Mouse (Mus musculus): Measurements from ENCODE around the gene Ntm. TPM values are rescaled to one million over a fixed set of nuclear protein-coding genes. Genes with fewer than 3 reads are reported as not detected.

Gene Ntm
- polyA plus RNA-seq, 1 experiment from 2014 or later, result 30.6 TPM

DNA sequence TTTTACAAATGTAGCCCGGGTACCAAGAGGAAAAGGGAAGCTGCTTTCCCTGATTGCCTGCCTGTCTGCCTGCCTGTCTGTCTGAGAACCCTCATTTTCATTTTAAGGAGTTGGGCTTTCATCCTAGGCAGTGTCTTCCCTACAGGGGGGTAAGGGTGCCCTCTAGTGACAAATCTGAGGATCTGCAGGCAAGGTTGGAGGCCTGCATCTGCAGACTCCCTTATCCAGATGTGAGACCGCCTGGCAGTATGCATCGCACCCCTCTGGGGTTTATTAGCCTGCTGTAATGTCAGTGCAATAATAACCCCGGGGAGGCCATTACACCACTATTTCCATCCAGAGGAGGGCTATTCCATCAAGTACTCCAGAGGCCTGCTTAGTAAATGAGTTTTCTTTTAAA, 312.3 kb downstream of the Ntm start:
- Histone ChIP-seq H3K4me2 (replicated peaks; ENCODE audit: low read depth, low read length) (no peak overlapping the region), H3K36me3 (ENCODE audit: control insufficient read depth, insufficient read depth, low read length) (no peaks in the 10 kb centered on the region), H3K27ac (ENCODE audit: low read depth, low read length) (no peak overlapping the region), H3K27me3 (ENCODE audit: control insufficient read depth, insufficient read depth, low read length) (no peaks in the 10 kb centered on the region), H3K9ac (ENCODE audit: low read depth, low read length) (no peak overlapping the region), H3K4me1 (replicated peaks; ENCODE audit: control insufficient read depth, insufficient read depth, low read length) (peaks cover 4% of the 10 kb centered on the region; the same call in 1 of the 2 replicates), H3K4me3 (ENCODE audit: low read depth, low read length) (no peak overlapping the region), H3K9me3 (ENCODE audit: control insufficient read depth, low read length) (no peaks in the 10 kb centered on the region)
- 26% methylated on average over 4 of the region's 4 CpGs for WGBS
- no peak; the same call in 1 of the 2 replicates for ATAC-seq (ENCODE audit: low FRiP score)
- DNase-seq (ENCODE audit: low spot score), result peak; percentile 74

DNA sequence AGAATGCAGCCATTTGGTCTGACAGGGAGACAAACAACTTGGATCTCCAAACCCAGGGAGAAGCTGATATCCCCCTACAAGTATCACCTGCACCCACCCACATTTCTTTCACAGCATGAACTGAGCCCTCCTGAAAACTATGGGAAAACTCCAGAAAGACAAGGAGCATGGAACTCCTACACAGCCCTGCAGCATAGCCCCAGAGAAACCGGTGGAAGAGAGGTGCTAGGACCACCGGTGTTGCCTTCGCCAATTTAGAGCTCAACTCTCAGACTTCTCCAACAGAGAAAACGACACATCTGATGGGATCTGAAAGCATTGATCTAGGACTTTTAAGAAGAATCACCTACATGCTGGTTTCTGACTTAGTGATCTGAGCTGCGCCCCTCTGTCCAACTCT, 312.7 kb downstream of the Ntm start:
- WGBS, result 73% methylated on average over 5 of the region's 5 CpGs
- H3K4me1 ChIP-seq (replicated peaks; ENCODE audit: control insufficient read depth, insufficient read depth, low read length), result peaks cover 4% of the 10 kb centered on the region; the same call in 1 of the 2 replicates
- no peaks in the 10 kb centered on the region for H3K9me3 ChIP-seq (ENCODE audit: control insufficient read depth, low read length)

DNA sequence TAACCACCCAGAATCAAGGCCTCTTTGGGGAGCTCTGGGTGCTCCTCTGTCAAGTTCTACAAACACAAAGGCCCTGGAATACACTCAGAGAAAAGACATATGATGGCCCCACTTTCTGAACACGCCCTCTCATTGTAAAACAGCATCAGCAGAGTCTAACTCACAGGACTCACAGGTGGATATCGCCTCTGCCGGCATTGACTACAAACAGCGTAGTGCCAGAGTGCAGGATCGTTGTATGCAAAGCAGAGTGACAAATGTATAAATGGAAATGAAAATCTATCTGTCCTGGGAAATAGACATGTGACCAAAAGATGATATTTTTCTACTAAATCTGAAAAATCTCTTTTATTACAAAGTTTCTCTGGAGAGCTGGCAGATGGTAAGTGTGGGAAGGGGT, 314.7 kb downstream of the Ntm start:
- DNase-seq (ENCODE audit: low spot score), result no peak
- Histone ChIP-seq H3K9me3 (ENCODE audit: control insufficient read depth, low read length) (no peaks in the 10 kb centered on the region), H3K9ac (ENCODE audit: low read depth, low read length) (no peak overlapping the region), H3K4me1 (replicated peaks; ENCODE audit: control insufficient read depth, insufficient read depth, low read length) (no peaks in the 10 kb centered on the region; the same call in 1 of the 2 replicates), H3K4me3 (ENCODE audit: low read depth, low read length) (no peak overlapping the region), H3K36me3 (ENCODE audit: control insufficient read depth, insufficient read depth, low read length) (no peaks in the 10 kb centered on the region), H3K27me3 (ENCODE audit: control insufficient read depth, insufficient read depth, low read length) (no peaks in the 10 kb centered on the region), H3K4me2 (replicated peaks; ENCODE audit: low read depth, low read length) (no peak overlapping the region), H3K27ac (ENCODE audit: low read depth, low read length) (no peak overlapping the region)
- no peak for ATAC-seq (ENCODE audit: low FRiP score)
- 91% methylated on average over 5 of the region's 5 CpGs for WGBS

More for the DNA sequence above, 312.7 kb downstream of the Ntm start:
- Histone ChIP-seq H3K36me3 (ENCODE audit: control insufficient read depth, insufficient read depth, low read length) (no peaks in the 10 kb centered on the region), H3K27me3 (ENCODE audit: control insufficient read depth, insufficient read depth, low read length) (no peaks in the 10 kb centered on the region), H3K27ac (ENCODE audit: low read depth, low read length) (no peak overlapping the region), H3K4me2 (replicated peaks; ENCODE audit: low read depth, low read length) (no peak overlapping the region), H3K4me3 (ENCODE audit: low read depth, low read length) (no peak overlapping the region), H3K9ac (ENCODE audit: low read depth, low read length) (no peak overlapping the region)
- DNase-seq (ENCODE audit: low spot score), result no peak
- ATAC-seq (ENCODE audit: low FRiP score), result no peak

DNA sequence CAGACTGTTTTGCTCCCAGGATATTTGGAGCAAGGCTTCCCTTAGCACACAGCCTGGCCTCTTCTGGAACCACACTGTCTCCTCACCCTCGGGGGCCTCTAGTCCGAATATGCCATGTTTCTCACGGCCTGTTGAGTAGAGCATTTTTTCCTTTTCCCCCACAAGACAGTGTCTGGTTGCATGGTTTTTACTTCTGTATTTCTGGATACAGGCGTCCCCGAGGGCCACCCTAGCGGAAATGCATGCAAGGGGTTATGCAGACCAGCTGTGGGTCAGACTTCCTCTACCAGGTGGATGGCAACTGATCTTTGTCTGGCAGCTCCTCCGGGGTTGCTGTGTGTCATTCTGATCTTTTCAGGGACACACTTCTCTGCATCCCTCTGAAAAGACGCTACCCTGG, 315.2 kb downstream of the Ntm start:
- H3K4me3 ChIP-seq (ENCODE audit: low read depth, low read length), result no peak overlapping the region
- H3K4me1 ChIP-seq (replicated peaks; ENCODE audit: control insufficient read depth, insufficient read depth, low read length), result no peaks in the 10 kb centered on the region; the same call in 1 of the 2 replicates
- H3K36me3 ChIP-seq (ENCODE audit: control insufficient read depth, insufficient read depth, low read length), result no peaks in the 10 kb centered on the region
- H3K9me3 ChIP-seq (ENCODE audit: control insufficient read depth, low read length), result no peaks in the 10 kb centered on the region
- no peak overlapping the region for H3K4me2 ChIP-seq (replicated peaks; ENCODE audit: low read depth, low read length)
- ATAC-seq (ENCODE audit: low FRiP score) (no peak), DNase-seq (ENCODE audit: low spot score) (no peak)
- H3K27me3 ChIP-seq (ENCODE audit: control insufficient read depth, insufficient read depth, low read length), result no peaks in the 10 kb centered on the region
- no peak overlapping the region for H3K27ac ChIP-seq (ENCODE audit: low read depth, low read length)
- WGBS, result 59% methylated on average over 8 of the region's 8 CpGs
- no peak overlapping the region for H3K9ac ChIP-seq (ENCODE audit: low read depth, low read length)

DNA sequence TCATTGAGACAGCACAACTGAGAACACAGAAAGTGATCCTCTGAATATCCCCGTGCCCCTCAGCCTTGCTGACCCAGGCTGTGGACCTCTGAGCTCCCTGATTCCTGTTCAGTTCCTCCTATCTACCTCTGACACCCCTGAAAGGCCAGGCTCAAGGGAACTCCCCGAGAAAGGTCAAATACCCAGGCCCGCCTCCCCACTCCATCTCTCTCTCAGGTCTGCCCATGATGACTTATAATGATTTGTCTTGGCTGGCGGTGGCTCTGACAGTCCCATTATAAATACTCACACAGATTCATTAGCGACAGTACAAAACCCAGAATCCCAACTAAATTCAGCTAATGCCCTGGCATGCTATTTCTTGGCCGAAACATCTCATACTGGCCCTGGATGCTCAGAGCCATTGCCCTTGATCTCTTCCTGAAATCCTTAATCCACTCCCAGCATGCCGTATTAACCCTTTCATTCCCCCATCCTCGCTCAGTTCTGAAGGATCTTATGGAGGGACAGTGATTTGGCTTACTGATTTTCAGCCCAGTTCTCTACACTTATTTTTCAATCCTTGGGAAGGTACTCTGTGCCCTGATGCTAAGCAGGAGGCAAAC, 317.0 kb downstream of the Ntm start:
- H3K4me1 ChIP-seq (replicated peaks; ENCODE audit: control insufficient read depth, insufficient read depth, low read length), result no peaks in the 10 kb centered on the region; the same call in 1 of the 2 replicates
- H3K4me2 ChIP-seq (replicated peaks; ENCODE audit: low read depth, low read length), result no peak overlapping the region
- no peak overlapping the region for H3K27ac ChIP-seq (ENCODE audit: low read depth, low read length)
- H3K4me3 ChIP-seq (ENCODE audit: low read depth, low read length), result no peak overlapping the region
- H3K36me3 ChIP-seq (ENCODE audit: control insufficient read depth, insufficient read depth, low read length), result no peaks in the 10 kb centered on the region
- DNase-seq (ENCODE audit: low spot score) (no peak), ATAC-seq (ENCODE audit: low FRiP score) (no peak)
- H3K9me3 ChIP-seq (ENCODE audit: control insufficient read depth, low read length), result no peaks in the 10 kb centered on the region
- no peaks in the 10 kb centered on the region for H3K27me3 ChIP-seq (ENCODE audit: control insufficient read depth, insufficient read depth, low read length)
- H3K9ac ChIP-seq (ENCODE audit: low read depth, low read length), result no peak overlapping the region
- 45% methylated on average over 8 of the region's 8 CpGs for WGBS

DNA sequence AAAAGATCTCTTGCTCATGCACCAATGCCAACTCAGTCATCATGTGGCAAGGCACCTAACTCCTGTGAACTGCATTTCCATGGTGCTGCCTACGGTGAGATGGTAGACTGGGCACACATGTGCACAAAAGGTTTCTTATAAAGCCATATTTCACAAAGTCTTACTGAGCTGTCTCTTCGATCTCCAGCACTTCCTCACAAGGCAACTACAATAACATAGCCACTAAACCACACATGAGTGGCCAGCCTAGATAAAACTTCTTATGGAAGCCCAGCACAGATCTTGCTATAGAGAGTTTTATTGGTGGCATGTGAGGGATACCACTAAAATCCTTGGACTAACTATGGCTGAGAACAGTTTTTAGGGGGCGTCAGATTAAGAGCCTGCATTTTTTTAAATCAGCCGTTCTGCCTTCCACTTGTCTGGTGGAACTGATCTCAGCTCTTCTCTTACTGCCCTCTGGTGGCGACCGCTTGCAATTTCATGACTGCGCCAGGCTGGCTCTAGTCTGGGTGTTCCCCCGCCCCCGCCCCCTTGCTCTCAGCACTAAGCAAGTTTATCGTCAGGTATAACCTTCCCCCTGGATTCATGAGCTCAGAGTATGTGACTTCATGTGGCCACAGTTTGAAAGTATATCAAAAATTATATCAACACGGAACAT, 319.8 kb downstream of the Ntm start:
- ATAC-seq (ENCODE audit: low FRiP score), result no peak
- Histone ChIP-seq H3K9me3 (ENCODE audit: control insufficient read depth, low read length) (no peaks in the 10 kb centered on the region), H3K9ac (ENCODE audit: low read depth, low read length) (no peak overlapping the region), H3K36me3 (ENCODE audit: control insufficient read depth, insufficient read depth, low read length) (no peaks in the 10 kb centered on the region), H3K27me3 (ENCODE audit: control insufficient read depth, insufficient read depth, low read length) (no peaks in the 10 kb centered on the region), H3K4me1 (replicated peaks; ENCODE audit: control insufficient read depth, insufficient read depth, low read length) (no peaks in the 10 kb centered on the region; the same call in 1 of the 2 replicates), H3K4me3 (ENCODE audit: low read depth, low read length) (no peak overlapping the region), H3K4me2 (replicated peaks; ENCODE audit: low read depth, low read length) (no peak overlapping the region), H3K27ac (ENCODE audit: low read depth, low read length) (no peak overlapping the region)
- DNase-seq (ENCODE audit: low spot score), result peak; percentile 88
- WGBS, result 21% methylated on average over 11 of the region's 11 CpGs

DNA sequence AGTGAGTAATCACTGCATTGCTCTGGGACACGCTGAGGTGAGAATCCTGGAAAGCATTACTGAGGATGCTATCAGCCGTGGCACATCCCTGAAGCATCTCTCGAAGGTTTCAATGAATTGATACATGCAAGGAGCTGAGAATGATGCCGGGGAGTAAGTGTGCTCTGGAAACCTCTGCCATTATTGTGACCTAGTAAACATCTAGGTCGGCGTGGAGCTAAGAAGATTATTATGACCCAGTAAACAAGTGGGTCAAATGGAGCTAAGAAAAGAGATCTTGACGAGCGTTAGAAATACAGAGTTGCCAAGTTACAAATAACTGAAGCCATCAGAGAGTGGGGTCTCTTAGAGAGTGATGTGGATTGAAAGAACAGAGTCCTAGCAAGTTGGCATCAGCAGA, 325.6 kb downstream of the Ntm start:
- Histone ChIP-seq H3K36me3 (ENCODE audit: control insufficient read depth, insufficient read depth, low read length) (no peaks in the 10 kb centered on the region), H3K9me3 (ENCODE audit: control insufficient read depth, low read length) (no peaks in the 10 kb centered on the region), H3K4me3 (ENCODE audit: low read depth, low read length) (no peak overlapping the region), H3K4me2 (replicated peaks; ENCODE audit: low read depth, low read length) (no peak overlapping the region), H3K4me1 (replicated peaks; ENCODE audit: control insufficient read depth, insufficient read depth, low read length) (no peaks in the 10 kb centered on the region), H3K27me3 (ENCODE audit: control insufficient read depth, insufficient read depth, low read length) (no peaks in the 10 kb centered on the region), H3K9ac (ENCODE audit: low read depth, low read length) (no peak overlapping the region), H3K27ac (ENCODE audit: low read depth, low read length) (no peak overlapping the region)
- ATAC-seq (ENCODE audit: low FRiP score) (no peak), DNase-seq (ENCODE audit: low spot score) (no peak)
- 89% methylated on average over 8 of the region's 8 CpGs for WGBS

DNA sequence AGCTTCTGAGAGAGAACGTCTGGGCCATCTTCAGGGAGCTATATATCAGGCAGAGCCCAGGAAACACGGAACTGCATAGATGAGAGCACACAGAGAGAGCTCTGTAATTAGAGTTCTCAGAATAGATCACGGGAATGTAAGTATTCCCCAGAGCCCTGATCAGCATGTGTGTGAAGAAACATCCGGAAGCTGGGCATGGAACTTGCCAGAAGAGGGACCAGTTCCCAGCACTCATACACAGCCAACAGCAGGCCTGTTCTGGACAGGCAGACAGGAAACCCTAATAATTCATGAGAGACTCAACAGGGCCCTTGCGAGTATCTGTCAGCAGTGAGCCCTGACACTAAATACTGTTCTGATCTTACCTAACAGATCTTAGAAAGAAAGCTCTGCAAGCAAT, 345.8 kb downstream of the Ntm start:
- WGBS, result 78% methylated on average over 5 of the region's 5 CpGs
- ATAC-seq (ENCODE audit: low FRiP score), result no peak
- no peaks in the 10 kb centered on the region for H3K4me1 ChIP-seq (replicated peaks; ENCODE audit: control insufficient read depth, insufficient read depth, low read length)

DNA sequence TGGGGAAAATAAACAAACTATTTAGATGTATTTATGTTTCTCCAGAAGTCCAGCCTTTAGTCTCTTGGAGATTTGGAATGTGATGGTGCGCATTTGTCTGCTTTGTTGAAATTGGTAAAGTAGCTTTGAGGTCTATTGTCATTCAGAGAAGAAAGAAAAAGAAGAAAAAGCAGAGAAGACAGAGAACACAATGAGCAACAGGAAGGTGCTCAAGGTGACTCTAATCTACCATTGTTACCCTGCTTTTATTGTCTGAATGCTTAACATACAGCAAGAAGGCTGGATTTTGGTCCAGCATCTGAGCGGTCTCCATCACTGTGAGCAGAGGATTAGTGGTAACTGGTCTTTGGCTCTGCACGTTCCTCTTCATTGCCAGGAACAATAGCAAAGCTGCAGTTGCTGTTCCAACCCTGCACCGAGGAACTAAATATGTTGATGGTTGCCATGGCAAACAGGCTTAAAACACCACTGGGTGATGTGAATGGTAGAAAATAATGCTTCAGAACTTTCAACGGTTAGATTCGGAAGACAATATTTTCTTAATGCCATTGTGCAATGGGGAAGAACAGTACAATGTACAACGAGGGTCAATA, 350.8 kb downstream of the Ntm start:
- H3K9me3 ChIP-seq (ENCODE audit: control insufficient read depth, low read length), result no peaks in the 10 kb centered on the region
- no peak overlapping the region for H3K4me2 ChIP-seq (replicated peaks; ENCODE audit: low read depth, low read length)
- ATAC-seq (ENCODE audit: low FRiP score), result no peak
- DNase-seq (ENCODE audit: low spot score), result no peak
- H3K9ac ChIP-seq (ENCODE audit: low read depth, low read length), result no peak overlapping the region
- 74% methylated on average over 7 of the region's 7 CpGs for WGBS
- no peaks in the 10 kb centered on the region for H3K27me3 ChIP-seq (ENCODE audit: control insufficient read depth, insufficient read depth, low read length)
- H3K36me3 ChIP-seq (ENCODE audit: control insufficient read depth, insufficient read depth, low read length), result no peaks in the 10 kb centered on the region
- no peak overlapping the region for H3K27ac ChIP-seq (ENCODE audit: low read depth, low read length)
- no peak overlapping the region for H3K4me3 ChIP-seq (ENCODE audit: low read depth, low read length)
- no peaks in the 10 kb centered on the region for H3K4me1 ChIP-seq (replicated peaks; ENCODE audit: control insufficient read depth, insufficient read depth, low read length)

More for the DNA sequence above, 345.8 kb downstream of the Ntm start:
- Histone ChIP-seq H3K9me3 (ENCODE audit: control insufficient read depth, low read length) (no peaks in the 10 kb centered on the region), H3K4me3 (ENCODE audit: low read depth, low read length) (no peak overlapping the region), H3K9ac (ENCODE audit: low read depth, low read length) (no peak overlapping the region), H3K36me3 (ENCODE audit: control insufficient read depth, insufficient read depth, low read length) (no peaks in the 10 kb centered on the region), H3K27ac (ENCODE audit: low read depth, low read length) (no peak overlapping the region), H3K4me2 (replicated peaks; ENCODE audit: low read depth, low read length) (no peak overlapping the region), H3K27me3 (ENCODE audit: control insufficient read depth, insufficient read depth, low read length) (no peaks in the 10 kb centered on the region)
- no peak for DNase-seq (ENCODE audit: low spot score)

All from hindbrain, embryonic 11.5 days (tissue).